Mouse (Mus musculus) splenic B cell, adult 2 months (primary cell): ENCODE data around the gene Fgd5.

Experiments
- DNase-seq: peaks from one replicate; pipeline ENCODE4 v3.0.0-alpha.2; 2011; ENCODE audit warnings: low read depth, low spot score
- H3K27me3 ChIP-seq: 2 replicates; pipeline ENCODE4 v1.6.1; 2012; ENCODE audit warnings: mild to moderate bottlenecking, low read length, moderate library complexity, mixed read lengths; ENCODE audit not compliant: control insufficient read depth, poor library complexity, insufficient read depth, severe bottlenecking
- H3K36me3 ChIP-seq: 2 replicates; pipeline ENCODE4 v1.6.1; 2012; ENCODE audit warnings: mild to moderate bottlenecking, low read length, moderate library complexity, mixed read lengths; ENCODE audit not compliant: control insufficient read depth, poor library complexity, insufficient read depth, severe bottlenecking

Fgd5 gene

GRCm38 (mm10) chr6:91992823-91993222 lies 14.1 kb downstream of the Fgd5 start:
- H3K36me3 ChIP-seq, result no peaks in the 10 kb centered on the region
- no peak for DNase-seq

GRCm38 (mm10) chr6:91993795-91994505 lies 15.3 kb downstream of the Fgd5 start:
- Histone ChIP-seq H3K27me3 (no peaks in the 10 kb centered on the region), H3K36me3 (no peaks in the 10 kb centered on the region)
- no peak for DNase-seq

More at GRCm38 (mm10) chr6:91992823-91993222, 14.1 kb downstream of the Fgd5 start:
- H3K27me3 ChIP-seq, result no peaks in the 10 kb centered on the region

DNA sequence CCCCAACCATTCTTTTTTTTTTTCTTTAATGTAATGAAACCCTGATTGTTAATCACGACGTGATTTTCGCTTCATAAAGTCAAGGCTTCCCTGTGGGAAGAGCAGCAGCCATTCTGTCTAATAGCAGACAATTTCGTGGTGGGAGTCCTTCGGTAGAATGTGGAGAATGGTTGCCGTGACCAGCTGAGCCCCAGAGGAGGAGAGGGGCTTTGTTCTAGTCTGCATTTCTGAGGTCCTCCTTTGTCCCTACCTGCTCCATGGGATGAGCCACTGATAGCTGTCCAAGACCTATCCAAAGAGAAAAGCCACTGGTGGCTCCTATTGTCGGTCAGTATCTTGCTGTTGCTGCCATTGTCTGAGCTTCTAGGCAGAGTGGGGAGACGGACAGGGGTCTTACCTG lies 17.4 kb downstream of the Fgd5 start:
- no peaks in the 10 kb centered on the region for H3K27me3 ChIP-seq
- no peak for DNase-seq
- no peaks in the 10 kb centered on the region for H3K36me3 ChIP-seq

DNA sequence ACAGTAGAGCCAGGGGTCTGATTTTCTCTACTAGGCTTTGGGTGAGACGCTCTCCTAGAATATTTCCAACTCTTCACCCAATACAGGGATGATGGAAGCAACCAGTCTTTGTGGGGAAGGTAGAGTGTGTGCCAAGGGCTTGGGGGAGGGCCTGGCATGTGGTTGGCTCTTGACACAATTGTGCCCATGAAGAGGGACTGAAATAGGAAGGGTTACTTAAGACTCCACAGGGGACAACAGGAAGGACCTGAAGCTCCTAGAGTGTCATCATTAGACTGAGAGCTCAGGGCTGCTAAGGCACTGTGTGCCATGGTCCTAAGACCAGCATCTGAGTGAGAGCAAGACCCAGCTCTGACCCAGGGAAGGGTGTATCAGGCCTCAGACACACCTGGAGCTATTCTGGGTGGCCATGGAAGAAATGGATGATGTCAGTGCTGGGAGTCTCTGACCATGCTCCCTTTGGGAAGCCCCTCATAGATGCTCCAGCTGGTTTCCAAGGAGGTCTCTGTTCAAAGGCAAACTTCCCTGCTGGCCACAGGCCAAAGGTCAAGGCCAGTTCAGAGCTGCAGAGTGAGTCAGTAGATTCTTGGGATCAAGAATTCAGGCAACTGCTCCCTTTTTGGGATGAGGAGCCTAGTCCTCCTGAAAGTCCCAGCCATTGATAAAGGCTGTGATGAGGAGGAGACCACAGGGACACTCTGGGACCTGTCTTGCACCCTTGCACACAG lies 24.0 kb downstream of the Fgd5 start:
- no peak for DNase-seq
- no peaks in the 10 kb centered on the region for H3K36me3 ChIP-seq
- H3K27me3 ChIP-seq, result no peaks in the 10 kb centered on the region

GRCm38 (mm10) chr6:92003646-92004045 lies 25.0 kb downstream of the Fgd5 start:
- no peaks in the 10 kb centered on the region for H3K27me3 ChIP-seq
- no peaks in the 10 kb centered on the region for H3K36me3 ChIP-seq
- DNase-seq, result no peak

DNA sequence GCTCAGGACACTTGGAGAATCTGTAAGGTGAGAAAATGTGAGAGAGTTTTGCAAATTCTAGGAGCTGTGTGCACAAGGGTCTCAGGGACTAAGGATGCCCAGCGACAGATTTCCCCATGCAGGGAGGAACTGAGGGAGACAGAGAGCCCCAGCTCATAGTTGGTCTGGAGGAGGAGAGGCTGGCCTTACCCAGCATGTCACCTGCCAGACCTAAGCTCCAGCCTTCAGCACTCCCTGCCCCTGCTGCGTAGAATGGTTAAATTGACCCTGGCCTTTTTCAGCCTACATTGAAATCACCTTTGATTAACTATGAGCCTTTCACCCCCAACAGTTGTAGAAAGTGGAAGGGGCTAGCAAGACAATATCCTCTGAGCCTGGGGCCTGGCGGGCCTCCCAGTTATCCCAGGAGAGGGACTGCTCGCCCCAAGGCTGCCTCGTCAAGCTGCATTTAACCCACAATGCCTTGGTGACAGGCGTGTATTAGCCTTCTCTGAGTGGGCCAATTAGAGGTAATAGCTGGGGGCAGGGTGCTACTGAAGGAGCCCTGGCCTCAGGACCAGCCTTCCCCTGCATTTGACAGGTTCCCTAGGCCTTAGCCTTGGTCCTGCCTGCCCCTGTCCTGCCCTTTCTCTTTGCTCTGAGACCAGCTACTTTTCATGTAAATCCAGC lies 25.6 kb downstream of the Fgd5 start:
- DNase-seq, result no peak
- no peaks in the 10 kb centered on the region for H3K36me3 ChIP-seq
- no peaks in the 10 kb centered on the region for H3K27me3 ChIP-seq

DNA sequence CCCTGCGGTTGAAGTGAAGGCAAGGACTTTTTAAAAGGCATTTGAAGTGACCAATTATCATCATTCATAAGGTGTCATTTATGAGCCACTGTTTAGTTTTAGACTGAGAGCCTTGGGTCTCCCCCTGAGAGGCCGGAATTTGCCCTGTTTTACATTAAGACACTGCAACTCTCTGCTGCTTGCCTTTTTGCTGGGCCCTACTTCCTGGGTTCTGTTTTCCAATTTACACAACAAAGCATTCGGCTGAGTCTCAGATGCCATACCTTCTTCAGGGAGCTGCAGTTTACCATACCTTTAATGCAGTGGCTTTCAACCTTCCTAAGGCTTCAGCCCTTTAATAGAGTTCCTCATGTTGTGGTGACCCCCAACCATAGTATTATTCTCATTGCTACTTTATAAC lies 26.1 kb downstream of the Fgd5 start:
- no peaks in the 10 kb centered on the region for H3K27me3 ChIP-seq
- no peak for DNase-seq
- H3K36me3 ChIP-seq, result no peaks in the 10 kb centered on the region

- Histone ChIP-seq H3K36me3 (no peaks in the 10 kb centered on the region), H3K27me3 (no peaks in the 10 kb centered on the region)
- DNase-seq, result no peak
These were observed 32.2 kb downstream of the Fgd5 start for GRCm38 (mm10) chr6:92010895-92011294.

GRCm38 (mm10) chr6:92012413-92012812 lies 33.7 kb downstream of the Fgd5 start:
- no peaks in the 10 kb centered on the region for H3K36me3 ChIP-seq
- H3K27me3 ChIP-seq, result no peaks in the 10 kb centered on the region
- DNase-seq, result no peak

GRCm38 (mm10) chr6:92013035-92013434 lies 34.4 kb downstream of the Fgd5 start:
- no peaks in the 10 kb centered on the region for H3K36me3 ChIP-seq
- no peak for DNase-seq
- no peaks in the 10 kb centered on the region for H3K27me3 ChIP-seq

DNA sequence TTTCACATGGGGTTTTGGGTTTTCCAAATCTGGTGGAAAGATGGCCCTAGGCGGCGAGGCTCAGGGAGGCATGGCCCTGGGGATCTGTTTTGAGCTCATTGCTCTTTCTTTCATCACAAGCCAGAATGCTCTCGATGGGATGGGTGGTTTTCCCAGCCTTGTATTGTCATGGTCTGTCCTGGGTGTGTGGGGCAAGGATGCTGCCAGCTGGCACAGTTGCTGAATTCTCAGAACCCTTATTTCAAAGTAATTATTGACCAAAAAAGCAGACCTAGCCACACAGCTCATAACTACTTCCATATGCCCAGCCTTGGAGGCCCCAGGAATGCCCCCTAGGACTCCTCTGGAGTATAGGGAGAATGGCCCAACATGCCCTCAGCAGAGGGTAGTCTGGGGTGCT lies 34.9 kb downstream of the Fgd5 start:
- no peaks in the 10 kb centered on the region for H3K27me3 ChIP-seq

GRCm38 (mm10) chr6:92014936-92015335 lies 36.3 kb downstream of the Fgd5 start:
- Histone ChIP-seq H3K27me3 (no peaks in the 10 kb centered on the region), H3K36me3 (no peaks in the 10 kb centered on the region)
- no peak for DNase-seq

More for the DNA sequence above, 34.9 kb downstream of the Fgd5 start:
- H3K36me3 ChIP-seq, result no peaks in the 10 kb centered on the region
- DNase-seq, result no peak

GRCm38 (mm10) chr6:92015848-92016247 lies 37.2 kb downstream of the Fgd5 start:
- H3K27me3 ChIP-seq, result no peaks in the 10 kb centered on the region
- H3K36me3 ChIP-seq, result no peaks in the 10 kb centered on the region
- DNase-seq, result no peak

- Histone ChIP-seq H3K27me3 (no peaks in the 10 kb centered on the region), H3K36me3 (no peaks in the 10 kb centered on the region)
- DNase-seq, result no peak
These were observed 38.1 kb downstream of the Fgd5 start for GRCm38 (mm10) chr6:92016738-92017137.

GRCm38 (mm10) chr6:92018421-92018820 lies 39.7 kb downstream of the Fgd5 start:
- DNase-seq, result no peak
- Histone ChIP-seq H3K27me3 (no peaks in the 10 kb centered on the region), H3K36me3 (no peaks in the 10 kb centered on the region)
